Mouse (Mus musculus) layer of hippocampus, adult 11-12 months (tissue): ENCODE measurements around the gene Ormdl1.
"Not testable (repeated sequence)": the region's sequence is repeated elsewhere in the genome, so short reads cannot be mapped to it uniquely, and the experiment has no call there.

Experiments used
- DNase-seq: peaks from one replicate; pipeline ENCODE4 v3.0.0; 2022; ENCODE audit warnings: low spot score

Ormdl1 gene

GRCm38 (mm10) chr1:53296581-53297383, at the start of gene Ormdl1, which contains the start of the genes Pms1 and Gm28778:
Ormdl1 (plus strand) TSS chr1:53297095.
Pms1 (minus strand) TSS chr1:53297018.
Gm28778 (plus strand) TSS chr1:53297111.
- peak; percentile 96 for DNase-seq

GRCm38 (mm10) chr1:53264958-53265612, 31.8 kb upstream of the Ormdl1 start:
- DNase-seq, result not testable (repeated sequence)

- DNase-seq, result no peak
Measured at GRCm38 (mm10) chr1:53269901-53270300, 27.0 kb upstream of the Ormdl1 start.

GRCm38 (mm10) chr1:53272646-53273045, 24.2 kb upstream of the Ormdl1 start:
- DNase-seq, result peak; percentile 55

- DNase-seq, result no peak
Measured at GRCm38 (mm10) chr1:53291197-53291596, 5.7 kb upstream of the Ormdl1 start.

GRCm38 (mm10) chr1:53300506-53300905, 3.6 kb downstream of the Ormdl1 start:
- DNase-seq, result no peak

- peak; percentile 85 for DNase-seq
Measured at GRCm38 (mm10) chr1:53312989-53313967, 16.4 kb downstream of the Ormdl1 start, which contains the start of gene Osgepl1. Osgepl1 (plus strand) TSS chr1:53313624.

GRCm38 (mm10) chr1:53321662-53322344, 24.9 kb downstream of the Ormdl1 start:
- DNase-seq, result no peak

GRCm38 (mm10) chr1:53323254-53323653, 26.4 kb downstream of the Ormdl1 start:
- DNase-seq, result no peak

- no peak for DNase-seq
Measured at GRCm38 (mm10) chr1:53324277-53324676, 27.4 kb downstream of the Ormdl1 start.

GRCm38 (mm10) chr1:53324827-53325494, 28.1 kb downstream of the Ormdl1 start:
- DNase-seq, result no peak

GRCm38 (mm10) chr1:53333527-53333926, 36.6 kb downstream of the Ormdl1 start:
- not testable (repeated sequence) for DNase-seq

- no peak for DNase-seq
Measured at GRCm38 (mm10) chr1:53335465-53335864, 38.6 kb downstream of the Ormdl1 start.

GRCm38 (mm10) chr1:53337403-53337802, 40.5 kb downstream of the Ormdl1 start:
- DNase-seq, result not testable (repeated sequence)

- DNase-seq, result no peak
Measured at GRCm38 (mm10) chr1:53341071-53341470, 44.2 kb downstream of the Ormdl1 start.

- peak; percentile 98 for DNase-seq
Measured at GRCm38 (mm10) chr1:53352327-53353261, 55.7 kb downstream of the Ormdl1 start, which contains the start of the genes Asdurf, Gm28551 and Asnsd1. Asdurf (minus strand) TSS chr1:53352619. Gm28551 (minus strand) TSS chr1:53352667. Asnsd1 (minus strand) TSS chr1:53352752.

- DNase-seq, result no peak
Measured at GRCm38 (mm10) chr1:53358988-53359387, 62.1 kb downstream of the Ormdl1 start.
